Mouse (Mus musculus): Measurements from ENCODE around the gene Mael.

DNA sequence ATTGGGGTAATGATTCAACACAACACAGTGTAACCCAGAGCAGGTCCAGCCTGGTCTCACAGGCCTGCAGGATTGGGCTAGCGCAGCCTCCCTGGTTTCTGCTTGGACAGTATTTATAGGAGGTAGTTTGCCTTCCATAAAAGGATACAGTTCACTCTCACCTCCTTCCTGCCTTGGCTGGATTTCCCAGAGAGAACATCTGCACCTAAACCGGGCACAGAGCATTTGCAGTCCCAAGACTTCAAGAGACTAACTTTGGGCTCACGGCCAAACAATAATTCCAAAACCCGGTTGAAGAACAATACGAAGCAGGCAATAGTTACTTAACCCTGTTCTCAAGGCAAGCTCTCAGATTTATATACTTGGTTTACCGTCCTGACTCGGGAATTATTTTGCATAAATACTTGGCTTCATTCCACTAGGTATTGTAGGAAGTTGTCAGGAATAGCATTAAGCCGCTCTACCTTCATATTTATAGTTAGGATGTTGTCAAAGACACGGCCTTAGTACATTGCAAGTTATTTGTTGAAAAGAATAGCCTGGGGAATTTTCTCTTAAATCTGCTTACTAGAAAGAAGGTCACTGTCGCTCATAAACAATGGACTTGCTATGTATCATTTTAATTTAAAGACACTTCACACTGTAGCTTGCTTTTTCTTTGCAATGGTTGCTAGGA, 55.5 kb downstream of the Mael start:
- no peak for TF ChIP-seq POLR2A (IDR thresholded peaks at IDR 0.05; ENCODE audit: borderline replicate concordance, control insufficient read depth, low read depth, low read length)
- TF ChIP-seq CTCF (IDR thresholded peaks at IDR 0.05; ENCODE audit: control insufficient read depth, insufficient read depth, low read length), result no peak

All from bone marrow, adult 2 months (tissue).